Mouse (Mus musculus): ENCODE measurements around the gene Hectd1.

GRCm38 (mm10) chr12:51865061-51865789 lies 35.9 kb upstream of the Hectd1 start:
- TF ChIP-seq POLR2A (IDR thresholded peaks at IDR 0.05; ENCODE audit: low read depth, low read length) = no peak
- TF ChIP-seq CTCF (IDR thresholded peaks at IDR 0.05; ENCODE audit: borderline replicate concordance, insufficient read depth, low read length) = no peak
